Mouse (Mus musculus) lung, adult 2 months (tissue): ENCODE results near the gene Gm45713. TPM values are rescaled to one million over a fixed set of nuclear protein-coding genes. Genes with fewer than 3 reads are reported as not detected.
A peak's percentile ranks its signal among the peaks of the same experiment; 100 is the strongest.

Experiments
- DNase-seq: peaks from one replicate; pipeline ENCODE4 v3.0.0; 2022
- H3K4me1 ChIP-seq: fragments of 200-500 bp; 2 replicates; pipeline ENCODE4 v1.6.1; 2011; ENCODE audit warnings: low read length; ENCODE audit not compliant: control insufficient read depth, insufficient read depth
- H3K4me3 ChIP-seq: fragments of 200-500 bp; replicated peaks from 2 replicates; pipeline ENCODE3; 2011; ENCODE audit warnings: low read depth, mild to moderate bottlenecking, control low read depth, low read length; ENCODE audit errors: extremely low read depth
- CTCF ChIP-seq: fragments of 200-500 bp; IDR thresholded peaks from 2 replicates; pipeline ENCODE4 v1.5.1; 2011; ENCODE audit warnings: mild to moderate bottlenecking, low read length, control low read depth; ENCODE audit not compliant: insufficient read depth
- POLR2A ChIP-seq: fragments of 200-500 bp; IDR thresholded peaks from 2 replicates; pipeline ENCODE4 v1.6.1; 2011; ENCODE audit warnings: low read depth, mild to moderate bottlenecking, control low read depth, low read length, borderline replicate concordance; ENCODE audit errors: extremely low read depth
- WGBS: fragments of 180-500 bp; shearing (Covaris S2); methylation state at CpG from one replicate; pipeline ENCODE4 v1.1.7; 2018; 5-methylcytosine and 5-hydroxymethylcytosine counted together
- polyA plus RNA-seq: library from polyadenylated mRNA; depleted of rRNA; stranded (reverse); fragments of >200 nt; gene quantifications from 2 replicates; pipeline ENCODE4 v1.2.3, GENCODE M21; 2012; rRNA removed

Gm45713 gene
- 3.1 TPM in 2 replicates for polyA plus RNA-seq

DNA sequence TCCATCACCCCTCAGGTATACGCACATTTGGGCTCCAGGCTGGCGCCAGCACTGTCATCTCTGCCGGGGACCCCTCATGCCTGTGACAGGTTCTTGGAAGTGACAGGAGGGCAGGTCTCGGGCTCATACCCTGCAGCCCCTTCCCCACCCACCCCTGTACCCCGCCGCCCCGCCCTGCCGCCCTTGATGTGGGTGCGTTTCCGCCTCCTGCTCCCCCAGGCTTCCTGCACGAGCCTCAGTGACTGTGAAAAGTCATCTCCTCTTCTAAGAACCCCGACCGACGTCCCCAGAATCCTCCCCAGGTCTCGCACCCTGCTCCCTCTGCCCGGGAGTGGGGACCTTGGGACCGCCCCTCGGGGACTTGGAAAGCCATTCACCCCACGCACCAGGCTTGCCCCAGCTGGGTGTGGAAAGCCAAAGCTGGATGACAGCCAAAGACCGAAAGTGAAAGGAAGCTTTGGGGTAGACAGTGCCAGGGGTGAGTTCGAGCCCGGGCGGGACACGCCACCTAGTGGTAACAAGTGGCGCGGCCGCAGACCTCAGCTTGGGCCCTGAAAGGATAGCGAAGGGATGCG, at the start of gene Gm45713, which contains the start of gene Flt3l:
TSS of gene Gm45713 (minus strand) at position 239 of the 575 bp plus-strand sequence.
TSS of gene Flt3l (minus strand) at position 440 of the 575 bp plus-strand sequence.
- TF ChIP-seq CTCF (peak; percentile 76), POLR2A (peak; percentile 63; the same call in 1 of the 2 replicates)
- WGBS = under 1% methylated on average over 29 of the region's 29 CpGs
- Histone ChIP-seq H3K4me1 (0 out of 2 replicates have a peak, but pooled peaks cover 5% of the 10 kb centered on the region), H3K4me3 (peak within 1 kb of the TSS; percentile 78)
- peak; percentile 93 for DNase-seq

DNA sequence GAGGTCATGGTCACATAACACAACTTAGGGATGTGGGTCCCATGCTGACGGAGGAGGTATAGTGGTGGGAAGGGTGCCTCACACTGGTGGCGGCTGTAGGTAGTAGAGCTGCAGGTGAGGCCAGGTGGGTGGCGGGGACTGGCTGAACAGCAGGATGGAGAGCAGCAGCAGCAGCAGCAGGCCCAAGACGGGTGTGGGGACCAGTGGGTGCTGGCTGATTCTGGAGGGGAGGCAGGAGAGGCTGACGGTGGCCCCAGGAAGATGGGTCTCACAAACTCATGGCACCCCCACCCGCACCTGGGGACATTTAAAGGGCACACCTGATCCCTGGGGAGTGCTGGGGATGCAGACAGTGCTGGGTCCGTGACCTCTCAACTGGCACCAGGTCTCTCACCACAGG, 47.6 kb upstream of the Gm45713 start:
- TF ChIP-seq CTCF (no peak), POLR2A (no peak)
- WGBS = 76% methylated on average over 7 of the region's 7 CpGs
- Histone ChIP-seq H3K4me3 (no peak overlapping the region), H3K4me1 (no peaks in the 10 kb centered on the region; the same call in 1 of the 2 replicates)
- no peak for DNase-seq

- DNase-seq = no peak
These were observed 46.6 kb upstream of the Gm45713 start for GRCm38 (mm10) chr7:45182606-45183005.

DNA sequence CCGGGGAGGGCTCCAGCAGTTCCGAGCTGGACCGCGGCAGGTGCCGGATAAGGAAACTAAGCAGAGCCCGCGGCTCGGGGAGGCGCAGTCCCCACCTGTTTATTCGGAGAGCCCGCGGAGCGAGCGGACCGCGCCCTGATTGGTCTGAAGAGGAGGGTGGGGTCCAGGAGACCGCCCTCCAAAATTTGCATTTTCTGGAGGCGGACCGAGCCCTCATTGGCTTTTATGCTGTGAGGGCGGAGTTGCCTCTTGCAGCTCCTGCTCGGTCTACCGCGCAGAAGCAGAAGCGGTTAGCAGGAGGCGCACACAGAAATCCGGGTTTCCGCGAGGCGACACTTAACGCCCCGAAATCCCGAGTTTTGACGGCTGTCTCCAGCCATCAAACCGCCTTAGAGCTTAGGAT, 46.2 kb upstream of the Gm45713 start:
- TF ChIP-seq POLR2A (peak; percentile 38; the same call in 1 of the 2 replicates), CTCF (no peak)
- WGBS = under 1% methylated on average over 34 of the region's 34 CpGs
- peak; percentile 86 for DNase-seq
- Histone ChIP-seq H3K4me1 (no peaks in the 10 kb centered on the region; the same call in 1 of the 2 replicates), H3K4me3 (peak overlapping the region; percentile 36)

More at GRCm38 (mm10) chr7:45182606-45183005, 46.6 kb upstream of the Gm45713 start:
- no peak for TF ChIP-seq POLR2A
- TF ChIP-seq CTCF = no peak
- Histone ChIP-seq H3K4me3 (no peak overlapping the region), H3K4me1 (no peaks in the 10 kb centered on the region; the same call in 1 of the 2 replicates)
- WGBS = 6% methylated on average over 11 of the region's 11 CpGs

GRCm38 (mm10) chr7:45181540-45181939, 45.5 kb upstream of the Gm45713 start:
- no peak for DNase-seq
- H3K4me1 ChIP-seq = no peaks in the 10 kb centered on the region; the same call in 1 of the 2 replicates
- no peak for TF ChIP-seq POLR2A
- no peak for TF ChIP-seq CTCF
- H3K4me3 ChIP-seq = no peak overlapping the region
- 3% methylated on average over 35 of the region's 35 CpGs for WGBS

DNA sequence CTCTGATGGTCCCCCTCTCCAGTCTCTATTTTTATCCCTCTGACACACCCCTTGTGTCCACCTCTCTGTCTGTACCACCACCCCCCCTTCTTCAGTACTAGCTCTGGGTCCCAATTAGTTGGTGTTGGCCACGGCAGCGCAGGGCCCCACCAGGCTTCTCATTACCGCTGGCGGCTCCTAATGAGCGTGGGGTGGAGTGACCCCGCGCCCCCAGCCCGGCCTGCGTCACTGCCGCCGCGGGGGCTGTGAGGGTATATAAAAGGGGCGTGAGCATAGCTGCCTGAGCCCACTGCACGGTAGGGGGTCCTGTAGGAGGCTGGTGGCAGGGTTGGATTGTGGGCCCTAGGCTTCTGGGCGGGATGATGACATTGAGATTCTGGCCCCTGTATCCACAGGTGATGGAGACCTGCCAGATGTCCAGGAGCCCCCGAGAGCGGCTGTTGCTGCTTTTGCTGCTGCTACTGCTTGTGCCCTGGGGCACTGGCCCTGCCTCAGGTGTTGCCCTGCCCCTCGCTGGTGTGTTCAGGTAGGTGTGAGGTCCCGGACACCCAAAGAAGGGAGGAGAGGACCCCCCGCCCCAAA, 45.0 kb upstream of the Gm45713 start, which contains the start of gene Pth2:
TSS of gene Pth2 (plus strand) at position 100 of the 582 bp plus-strand sequence.
- Histone ChIP-seq H3K4me3 (no peak within 1 kb of the TSS), H3K4me1 (no peaks in the 10 kb centered on the region; the same call in 1 of the 2 replicates)
- WGBS = 28% methylated on average over 20 of the region's 20 CpGs
- no peak for DNase-seq
- no peak for TF ChIP-seq POLR2A
- no peak for TF ChIP-seq CTCF

GRCm38 (mm10) chr7:45179469-45179868, 43.4 kb upstream of the Gm45713 start, which contains the start of gene Gfy:
Gfy (minus strand) TSS chr7:45179569.
- Histone ChIP-seq H3K4me1 (no peaks in the 10 kb centered on the region; the same call in 1 of the 2 replicates), H3K4me3 (no peak within 1 kb of the TSS)
- TF ChIP-seq POLR2A (no peak), CTCF (no peak)
- WGBS = 28% methylated on average over 7 of the region's 7 CpGs
- no peak for DNase-seq

- DNase-seq = no peak
- TF ChIP-seq POLR2A (no peak), CTCF (no peak)
- H3K4me1 ChIP-seq = no peaks in the 10 kb centered on the region; the same call in 1 of the 2 replicates
- H3K4me3 ChIP-seq = no peak overlapping the region
- 25% methylated on average over 7 of the region's 7 CpGs for WGBS
These were observed 42.5 kb upstream of the Gm45713 start for GRCm38 (mm10) chr7:45178550-45178949.

DNA sequence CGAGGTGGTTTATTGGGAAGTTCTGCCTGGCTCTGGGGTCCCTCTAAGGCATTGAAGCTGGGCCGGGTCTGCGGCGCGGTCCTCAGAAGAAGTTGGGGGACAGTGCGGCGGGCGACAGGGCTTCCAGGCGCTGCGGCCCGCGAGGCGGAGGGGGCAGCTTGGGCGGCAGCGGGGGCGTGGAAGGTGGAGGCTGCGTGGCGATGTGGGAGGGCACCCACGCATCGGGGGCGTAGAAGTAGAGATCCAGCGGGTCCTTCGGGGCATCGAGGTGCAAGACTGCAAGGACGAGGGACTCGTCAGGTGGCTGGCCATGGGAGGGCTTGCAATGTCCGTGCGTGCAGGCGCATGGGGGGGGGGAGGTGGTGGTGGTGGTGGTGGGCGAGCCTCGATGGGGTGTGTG, 40.3 kb upstream of the Gm45713 start:
- DNase-seq = no peak
- no peak for TF ChIP-seq CTCF
- no peak for TF ChIP-seq POLR2A
- Histone ChIP-seq H3K4me1 (no peaks in the 10 kb centered on the region), H3K4me3 (no peak overlapping the region)
- WGBS = 3% methylated on average over 30 of the region's 31 CpGs

- WGBS = 3% methylated on average over 23 of the region's 23 CpGs
- no peak for DNase-seq
- TF ChIP-seq POLR2A (no peak), CTCF (no peak)
- no peak overlapping the region for H3K4me3 ChIP-seq
- H3K4me1 ChIP-seq = no peaks in the 10 kb centered on the region
These were observed 39.9 kb upstream of the Gm45713 start for GRCm38 (mm10) chr7:45175929-45176328.
